In the genomic region with DNA sequence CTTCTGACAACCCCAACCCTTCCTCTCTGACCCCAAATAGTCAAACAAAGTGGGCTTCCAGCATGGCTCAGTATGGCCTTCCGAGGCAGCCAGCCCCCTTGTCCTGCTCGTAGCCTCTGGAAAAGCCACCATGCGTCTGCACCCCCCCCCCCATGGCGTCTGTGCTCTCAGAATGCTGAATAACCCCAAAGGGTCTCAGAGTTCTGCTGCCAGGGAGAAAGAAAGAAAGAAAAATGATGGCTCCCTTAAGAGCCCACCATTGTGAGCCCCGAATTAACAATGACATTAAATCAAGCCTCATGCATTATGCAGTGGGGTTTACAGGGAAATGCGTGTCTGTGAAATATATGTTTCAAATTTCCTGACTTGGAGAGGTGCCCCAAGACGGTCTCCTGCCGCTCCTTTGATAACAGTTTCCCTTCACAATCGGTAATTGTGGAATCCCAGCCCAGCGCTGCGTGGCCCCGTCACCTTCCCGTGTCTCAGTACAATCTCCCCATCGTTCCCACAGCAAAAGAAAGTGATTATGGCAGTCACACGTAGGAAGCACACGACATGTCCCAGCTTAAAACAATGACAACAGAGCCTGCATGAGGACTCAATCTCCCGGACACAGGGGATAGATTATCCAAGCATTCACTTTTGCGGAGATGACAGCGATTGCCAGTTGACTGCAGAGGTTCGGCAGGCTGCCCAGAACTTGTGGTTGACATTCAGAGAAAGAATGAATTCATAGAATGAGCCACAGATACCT, we compare ENCODE assay signal across 11 mouse cellular contexts. TPM values are rescaled to one million over a fixed set of nuclear protein-coding genes. Genes with fewer than 3 reads are reported as not detected.
DNase-seq lines count a peak whose midpoint lies in the region; ATAC-seq and TF ChIP-seq lines count a peak whose summit lies in the region.
"Had no signal": no experiment of that assay in that cellular context is flagged by ENCODE, and none has a peak within 500 bp of the region (broad histone marks: within the 10 kb centered on the region; RNA-seq: fewer than 3 reads in every experiment).

No protein-coding gene starts in this region.

- 40% methylated on average over 20 of the region's 20 CpGs for WGBS in forebrain, embryonic 11.5 days
- 61% methylated on average over 20 of the region's 20 CpGs for WGBS in midbrain, embryonic 10.5 days
- WGBS in heart, adult 2 months: 35% methylated on average over 20 of the region's 20 CpGs

- DNase-seq in embryo, embryonic 10.5 days (ENCODE audit: low spot score): peak; percentile 55
- no peak for DNase-seq in embryo, embryonic 10 days (ENCODE audit: low spot score)
- DNase-seq in 3T3-L1 (ENCODE audit: low read depth, low spot score): peak; percentile 81
- DNase-seq in forebrain, embryonic 11.5 days (ENCODE audit: low spot score): no peak
- no peak for DNase-seq in midbrain, embryonic 10.5 days (ENCODE audit: low spot score)
- DNase-seq in T-cell, adult 2 months (ENCODE audit: low spot score): no peak
- no peak for DNase-seq in heart, adult 2 months
- DNase-seq in yolk sac, embryonic 10.5 days (ENCODE audit: low spot score): no peak

- no peak for TF ChIP-seq EP300 in heart, adult 2 months (IDR thresholded peaks at IDR 0.05; ENCODE audit: insufficient read depth, low read depth, low read length)

- intact Hi-C loops in heart, adult 2 months (cut with DNase I): no loop called here

- no peaks in the 10 kb centered on the region for H3K27me3 ChIP-seq in forebrain, embryonic 11.5 days (ENCODE audit: control insufficient read depth, insufficient read depth, low read length)
- H3K27me3 ChIP-seq in midbrain, embryonic 10.5 days (ENCODE audit: low read depth, poor library complexity, severe bottlenecking): no peaks in the 10 kb centered on the region
- no peaks in the 10 kb centered on the region for H3K27me3 ChIP-seq in heart, adult 2 months (ENCODE audit: control insufficient read depth, insufficient read depth, low read length)
- H3K27me3 ChIP-seq: liver, embryonic 12.5 days had no signal

- TF ChIP-seq POLR2A in heart, adult 2 months (IDR thresholded peaks at IDR 0.05; ENCODE audit: insufficient read depth, low read depth, low read length): no peak

- no peak overlapping the region for H3K4me2 ChIP-seq in forebrain, embryonic 11.5 days (ENCODE audit: low read depth, low read length, severe bottlenecking)
- H3K4me2 ChIP-seq: liver, embryonic 12.5 days had no signal

- no peaks in the 10 kb centered on the region for H3K79me2 ChIP-seq in heart, adult 2 months (replicated peaks; ENCODE audit: control insufficient read depth, insufficient read depth, low read length)

- H3K4me3 ChIP-seq in forebrain, embryonic 11.5 days (ENCODE audit: low read depth, low read length): no peak overlapping the region
- H3K4me3 ChIP-seq in midbrain, embryonic 10.5 days: peak overlapping the region; percentile 12; the same call in 1 of the 2 replicates
- H3K4me3 ChIP-seq in heart, adult 2 months: no peak overlapping the region
- H3K4me3 ChIP-seq: erythroblast, embryonic 14.5 days; liver, embryonic 12.5 days had no signal

- peak overlapping the region; percentile 34; the same call in 1 of the 2 replicates for H3K27ac ChIP-seq in forebrain, embryonic 11.5 days (ENCODE audit: low read depth, low read length)
- peak overlapping the region; percentile 81 for H3K27ac ChIP-seq in midbrain, embryonic 10.5 days (replicated peaks)
- no peak overlapping the region for H3K27ac ChIP-seq in heart, adult 2 months
- H3K27ac ChIP-seq: liver, embryonic 12.5 days; stomach, postnatal 0 days had no signal

- no peak for ATAC-seq in forebrain, embryonic 11.5 days (replicated peaks; ENCODE audit: low FRiP score)
- ATAC-seq: liver, embryonic 12.5 days had no signal

- H3K9ac ChIP-seq in forebrain, embryonic 11.5 days (ENCODE audit: low read length): peak overlapping the region; percentile 35; the same call in 1 of the 2 replicates
- H3K9ac ChIP-seq in heart, adult 2 months (ENCODE audit: low read depth, low read length): no peak overlapping the region
- H3K9ac ChIP-seq: liver, embryonic 12.5 days had no signal

- H3K36me3 ChIP-seq in forebrain, embryonic 11.5 days (ENCODE audit: control insufficient read depth, insufficient read depth, low read length): no peaks in the 10 kb centered on the region
- H3K36me3 ChIP-seq in midbrain, embryonic 10.5 days: no peaks in the 10 kb centered on the region
- no peaks in the 10 kb centered on the region for H3K36me3 ChIP-seq in heart, adult 2 months (ENCODE audit: control insufficient read depth, insufficient read depth, low read length)
- H3K36me3 ChIP-seq: liver, embryonic 12.5 days had no signal

- H3K9me3 ChIP-seq in forebrain, embryonic 11.5 days (ENCODE audit: control insufficient read depth, low read length): no peaks in the 10 kb centered on the region
- H3K9me3 ChIP-seq in midbrain, embryonic 10.5 days (replicated peaks): no peaks in the 10 kb centered on the region
- H3K9me3 ChIP-seq: liver, embryonic 12.5 days had no signal

- H3K4me1 ChIP-seq in forebrain, embryonic 11.5 days (replicated peaks; ENCODE audit: control insufficient read depth, insufficient read depth, low read length): peaks cover 4% of the 10 kb centered on the region; the same call in 1 of the 2 replicates
- peaks cover 31% of the 10 kb centered on the region for H3K4me1 ChIP-seq in midbrain, embryonic 10.5 days
- H3K4me1 ChIP-seq in heart, adult 2 months (ENCODE audit: control insufficient read depth, insufficient read depth, low read length): no peaks in the 10 kb centered on the region
- H3K4me1 ChIP-seq: liver, embryonic 12.5 days had no signal

- no peak for TF ChIP-seq CTCF in heart, adult 2 months (IDR thresholded peaks at IDR 0.05)

RNA-seq across cellular contexts. Expression of a gene that starts 55.7 kb away (rescaled TPM):
- polyA plus RNA-seq in forebrain, embryonic 11.5 days (2014; fragmentation: Nextera tagmentation; extraction: Ambion mirVana): 1.1 and 1.7 TPM in 2 replicates
- polyA plus RNA-seq in midbrain, embryonic 10.5 days (2016; fragmentation: Nextera tagmentation; extraction: Ambion mirVana): 1.5 and 1.7 TPM in 2 replicates
- total RNA-seq in heart, adult 2 months (2021): 1 to 10 TPM in 1 of 2 experiments, under 1 TPM in 1; 0.70 to 1.5 TPM
- polyA plus RNA-seq in heart, adult 2 months (2012; rRNA removed): 1.7 and 1.9 TPM in 2 replicates
- polyA plus RNA-seq: erythroblast, embryonic 14.5 days had no signal

Comparison
In these comparisons a context has a peak if more than half of its experiments do, and no peak if none do; other contexts are left out.
1. DNase-seq: peak in embryo, embryonic 10.5 days (single experiment) and 3T3-L1 (single experiment); none in embryo, embryonic 10 days (single experiment), forebrain, embryonic 11.5 days (single experiment), midbrain, embryonic 10.5 days (single experiment), T-cell, adult 2 months (single experiment), heart, adult 2 months (0 of 2) and yolk sac, embryonic 10.5 days (single experiment).